Mouse (Mus musculus) ES-CJ7 (cell line): Measurements from ENCODE around the gene Ftl1-ps1.

Source experiments
- DNase-seq: peaks from one replicate; pipeline ENCODE4 v3.0.0; 2011; ENCODE audit warnings: low read depth, low spot score

Gene Ftl1-ps1

GRCm38 (mm10) chr13:74399298-74399839, at the start of gene Ftl1-ps1:
Gene Ftl1-ps1, plus strand, starts transcription at chr13:74399694.
- peak; percentile 99 for DNase-seq

- no peak for DNase-seq
Observed at GRCm38 (mm10) chr13:74350435-74350906, 49.0 kb upstream of the Ftl1-ps1 start.

- DNase-seq, result no peak
Observed at GRCm38 (mm10) chr13:74356491-74356890, 43.0 kb upstream of the Ftl1-ps1 start.

- DNase-seq, result no peak
Observed at GRCm38 (mm10) chr13:74362218-74362617, 37.3 kb upstream of the Ftl1-ps1 start.

GRCm38 (mm10) chr13:74363176-74363858, 36.2 kb upstream of the Ftl1-ps1 start:
- DNase-seq, result no peak

- DNase-seq, result no peak
Observed at GRCm38 (mm10) chr13:74363859-74364235, 35.6 kb upstream of the Ftl1-ps1 start, which contains the start of gene Lrrc14b. Gene Lrrc14b, minus strand, starts transcription at chr13:74364005.

GRCm38 (mm10) chr13:74381533-74382276, 17.8 kb upstream of the Ftl1-ps1 start:
- DNase-seq, result no peak

- DNase-seq, result no peak
Observed at GRCm38 (mm10) chr13:74382289-74382688, 17.2 kb upstream of the Ftl1-ps1 start.

- no peak for DNase-seq
Observed at GRCm38 (mm10) chr13:74389730-74390129, 9.8 kb upstream of the Ftl1-ps1 start.

- DNase-seq, result peak; percentile 87
Observed at GRCm38 (mm10) chr13:74390371-74390990, 9.0 kb upstream of the Ftl1-ps1 start, which contains the start of gene Zfp72. Gene Zfp72, minus strand, starts transcription at chr13:74390836.

GRCm38 (mm10) chr13:74391156-74391555, 8.3 kb upstream of the Ftl1-ps1 start:
- no peak for DNase-seq

- DNase-seq, result peak; percentile 68
Observed at GRCm38 (mm10) chr13:74439895-74440294, 40.4 kb downstream of the Ftl1-ps1 start.
